Mouse (Mus musculus): Measurements from ENCODE around the gene Lrch1.

GRCm38 (mm10) chr14:74886453-74886852 is 61.2 kb downstream of the Lrch1 start:
- TF ChIP-seq POLR2A (IDR thresholded peaks at IDR 0.05; ENCODE audit: insufficient read length, low read depth) (no peak), MAX (IDR thresholded peaks at IDR 0.05; ENCODE audit: low read depth) (no peak), MYOD1 (IDR thresholded peaks at IDR 0.05; ENCODE audit: control insufficient read depth in 1 of 3, insufficient read length in 2 of 3, low read depth in 2 of 3) (no peak), E2F4 (IDR thresholded peaks at IDR 0.05; ENCODE audit: insufficient read depth) (no peak)
